Mouse (Mus musculus): Measurements from ENCODE around the gene Clasp2. TPM values are rescaled to one million over a fixed set of nuclear protein-coding genes. Genes with fewer than 3 reads are reported as not detected.

The Clasp2 gene
- total RNA-seq, 2 experiments from 2014 or later: 56.2 to 63.4 TPM

DNA sequence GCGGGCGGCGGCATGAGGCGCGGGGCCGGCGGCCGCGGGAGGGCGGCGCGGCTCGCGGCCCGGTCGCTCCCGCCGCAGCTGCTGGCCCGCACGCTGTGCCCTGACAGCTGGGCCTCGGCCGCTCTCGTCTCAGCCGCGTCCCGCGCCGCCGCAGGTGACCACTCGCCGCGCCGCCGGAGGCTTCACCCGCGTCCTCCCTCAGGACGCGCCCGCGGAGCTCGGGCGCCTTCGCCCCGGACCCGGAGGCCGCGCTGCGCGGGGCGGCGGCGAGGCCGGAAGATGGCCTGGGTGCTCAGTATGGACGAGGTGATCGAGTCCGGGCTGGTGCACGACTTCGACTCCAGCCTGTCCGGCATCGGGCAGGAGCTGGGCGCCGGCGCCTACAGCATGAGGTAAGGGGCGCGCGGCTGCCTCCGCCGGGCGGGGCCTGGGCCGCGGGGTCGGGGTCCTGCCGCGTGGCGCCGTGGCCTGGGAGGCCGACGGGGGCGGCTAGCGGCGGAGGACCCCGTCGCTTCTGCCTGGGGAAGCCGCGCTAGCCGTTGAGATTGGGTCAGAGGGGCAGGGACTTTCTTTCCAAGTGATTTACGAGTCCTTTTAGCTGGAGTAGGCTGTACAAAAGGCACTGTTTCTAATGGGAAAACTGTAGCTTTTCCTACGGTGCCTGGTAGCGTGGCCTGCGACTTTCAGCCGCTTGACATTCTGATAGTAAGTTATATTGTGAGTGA lies 190.3 kb downstream of the Clasp2 start:
- DNase-seq: peak; percentile 16 to 37

DNA sequence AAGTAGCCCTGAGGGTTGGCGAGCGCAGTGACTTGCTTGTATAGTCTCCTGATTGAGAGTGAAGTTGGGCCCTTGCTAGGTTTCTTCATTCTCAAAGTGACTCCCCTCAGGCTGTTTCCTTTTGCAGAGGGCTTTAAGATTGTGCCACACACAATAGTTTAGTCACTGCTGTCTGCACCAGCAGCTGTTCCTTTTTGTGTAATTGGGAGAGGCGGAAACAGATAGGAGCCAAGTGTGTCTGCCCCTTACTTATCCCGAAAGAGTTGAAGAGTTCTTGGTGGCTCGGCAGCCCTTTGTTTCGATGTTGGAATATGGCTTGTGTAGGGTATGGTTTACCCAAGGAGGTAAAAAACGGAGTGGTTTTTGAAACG lies 190.8 kb downstream of the Clasp2 start:
- peak; percentile 28 to 47 for DNase-seq

DNA sequence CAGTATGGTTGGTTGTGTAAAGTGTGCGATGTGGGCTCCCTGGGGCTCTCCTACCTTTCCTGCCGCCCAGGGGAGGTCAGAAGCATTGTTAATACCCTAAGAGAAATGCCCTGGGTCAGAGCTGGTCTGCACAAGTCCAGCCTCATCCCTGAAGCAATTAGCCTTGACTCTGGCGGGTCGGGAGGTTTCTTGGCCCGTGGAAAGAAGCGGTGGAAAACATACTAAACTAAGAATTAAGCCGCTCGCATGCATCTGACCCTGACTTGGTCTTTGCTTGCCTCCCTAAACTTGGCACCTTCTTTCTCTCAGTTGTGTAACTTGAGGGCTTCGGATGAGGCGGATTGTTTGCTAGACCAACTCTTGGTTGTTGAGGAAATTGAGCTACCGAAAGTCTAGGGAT lies 191.2 kb downstream of the Clasp2 start:
- peak; percentile 2 to 31 for DNase-seq

DNA sequence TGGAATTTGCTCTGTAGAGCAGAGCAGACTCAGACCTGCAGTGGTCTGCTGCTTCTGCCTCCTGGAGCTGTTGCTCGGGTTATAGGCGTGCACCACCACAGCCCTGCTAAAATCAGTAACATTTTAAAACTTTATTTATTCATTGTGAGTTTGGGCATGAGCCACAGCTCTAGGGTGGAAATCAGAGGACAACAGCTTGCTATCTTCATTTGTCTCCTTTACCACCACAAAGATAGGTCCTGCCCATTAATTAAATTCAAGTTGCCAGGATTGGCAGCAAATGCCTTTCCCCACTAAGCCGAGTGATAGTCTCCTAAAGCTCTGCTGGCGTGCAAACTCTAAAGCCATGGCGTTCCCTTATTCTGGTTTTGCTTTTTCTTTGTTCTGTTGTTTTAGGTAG lies 194.4 kb downstream of the Clasp2 start:
- no peak for DNase-seq

DNA sequence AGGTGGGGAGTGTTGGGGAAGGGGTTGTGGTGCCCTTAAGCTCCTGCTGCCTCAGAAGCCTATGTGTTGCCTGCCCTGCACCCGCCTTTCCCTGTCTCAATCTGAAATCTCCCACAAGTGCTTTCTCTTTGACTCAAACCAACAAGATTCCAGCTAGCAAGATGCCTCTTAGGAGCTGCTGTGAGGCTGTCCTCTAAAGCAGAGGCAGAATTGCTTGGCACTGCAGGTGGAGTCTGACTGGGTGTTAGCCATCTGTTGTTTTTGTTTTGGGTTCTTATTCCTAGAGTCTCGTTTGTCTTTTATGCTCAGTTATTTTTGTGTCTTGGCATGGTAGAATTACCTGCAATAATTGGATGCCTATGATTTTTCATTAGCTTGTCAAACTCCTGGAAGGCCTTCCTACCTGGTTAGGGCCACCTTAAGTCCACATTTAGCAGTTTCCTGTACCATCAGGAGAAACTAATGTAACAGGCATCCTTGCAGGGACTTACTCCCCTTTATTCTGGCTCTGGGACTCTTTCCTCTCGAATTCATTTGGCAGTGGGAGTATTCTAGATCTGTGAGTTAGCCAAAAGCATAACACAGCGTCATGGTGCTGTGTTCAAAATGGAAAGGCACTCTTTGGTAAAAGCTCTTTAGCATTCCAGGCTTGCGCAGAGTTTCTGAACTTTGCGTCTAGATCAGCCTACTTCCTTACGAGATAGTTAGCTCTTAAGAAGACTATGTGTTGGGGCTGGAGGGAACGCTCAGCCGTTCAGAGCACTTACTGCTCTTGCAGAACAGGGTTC lies 198.0 kb downstream of the Clasp2 start:
- no peak for DNase-seq

DNA sequence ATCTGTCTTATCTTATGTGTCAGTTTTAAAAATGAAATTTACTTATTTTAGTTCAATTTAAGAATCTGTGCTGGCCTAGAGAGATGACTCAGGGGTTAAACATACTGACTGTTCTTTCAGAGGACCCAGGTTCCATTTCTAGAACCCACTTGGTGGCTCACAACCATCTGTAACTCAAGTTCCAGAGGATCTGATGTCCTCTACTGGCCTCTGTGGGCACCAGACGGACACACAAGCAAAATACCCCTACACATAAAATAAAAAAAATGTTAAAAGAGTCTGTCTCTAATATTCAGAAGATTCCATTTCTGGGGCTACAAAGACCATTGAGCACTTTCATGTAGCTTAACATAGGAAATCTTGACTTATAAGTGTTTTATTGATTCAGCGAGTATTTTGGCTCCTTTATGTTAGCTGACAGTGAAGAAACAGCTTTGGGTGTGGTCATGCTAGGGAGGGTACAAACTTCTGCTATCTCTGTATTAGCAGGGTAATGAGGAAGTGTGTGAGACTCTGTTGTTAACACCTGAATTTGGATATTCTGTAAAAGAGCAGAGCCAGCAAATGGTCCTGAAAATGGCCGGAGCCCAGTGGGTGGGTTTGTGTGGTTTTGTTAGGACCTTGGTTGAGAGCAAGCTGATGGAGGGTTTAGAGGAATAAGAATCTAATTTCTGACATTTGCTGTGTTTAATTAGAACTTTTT lies 200.0 kb downstream of the Clasp2 start:
- DNase-seq: no peak

DNA sequence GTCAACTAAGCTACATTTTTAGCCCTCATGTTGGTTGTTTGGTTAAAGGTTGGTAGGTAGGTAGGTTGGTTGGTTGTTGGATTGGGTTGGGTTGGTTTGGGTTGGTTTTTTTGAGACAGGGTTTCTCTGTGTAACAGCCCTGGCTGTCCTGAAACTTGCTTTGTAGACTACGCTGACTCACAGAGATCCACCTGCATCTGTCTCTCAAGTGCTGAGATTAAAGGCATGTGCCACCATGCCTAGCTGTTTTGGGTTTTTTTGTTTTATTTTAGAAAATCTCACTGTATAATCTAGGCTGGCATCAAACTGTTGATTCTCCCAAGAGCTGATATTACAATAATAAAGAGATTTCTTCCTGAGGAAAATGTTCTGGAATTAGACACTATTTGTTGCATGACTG lies 202.1 kb downstream of the Clasp2 start:
- DNase-seq: no peak

DNA sequence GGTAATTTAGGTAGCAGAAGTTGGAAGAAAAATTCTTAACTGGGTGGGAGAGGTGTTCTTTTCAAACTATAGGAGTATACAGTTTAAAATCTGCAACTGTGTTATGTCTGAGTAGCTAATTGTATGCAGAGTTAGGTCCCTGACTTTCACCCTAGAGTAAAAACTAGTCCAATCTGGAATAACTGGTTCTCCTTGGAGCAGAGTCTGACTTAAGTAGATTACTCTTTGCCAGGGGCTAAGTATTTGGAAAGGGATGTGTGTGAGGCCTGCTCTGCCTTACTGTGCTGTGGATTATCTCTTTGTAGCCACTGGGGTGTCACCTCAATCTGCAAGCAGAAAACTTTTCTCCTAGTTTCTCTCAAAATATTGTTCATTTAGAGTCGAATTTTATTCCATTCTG lies 205.9 kb downstream of the Clasp2 start:
- no peak for DNase-seq

DNA sequence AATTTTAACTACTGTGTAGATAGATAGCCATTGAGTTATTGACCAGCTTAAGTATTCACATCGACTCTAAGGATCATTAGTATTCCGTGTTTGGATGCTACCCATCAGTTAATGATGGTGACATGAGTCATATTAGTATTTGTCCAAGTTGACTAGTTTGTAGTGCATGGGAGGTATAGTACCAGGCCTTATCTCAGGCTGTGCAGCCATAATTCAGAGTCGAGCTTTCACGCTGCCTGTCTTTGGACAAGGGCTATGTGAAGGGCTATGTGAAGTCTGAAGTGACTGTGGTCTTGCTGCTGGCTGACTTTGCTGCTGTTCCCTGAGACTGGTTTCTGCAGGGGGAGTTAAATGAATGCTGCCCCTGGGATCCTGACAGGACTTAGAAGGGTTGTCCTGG lies 216.5 kb downstream of the Clasp2 start:
- no peak for DNase-seq

DNA sequence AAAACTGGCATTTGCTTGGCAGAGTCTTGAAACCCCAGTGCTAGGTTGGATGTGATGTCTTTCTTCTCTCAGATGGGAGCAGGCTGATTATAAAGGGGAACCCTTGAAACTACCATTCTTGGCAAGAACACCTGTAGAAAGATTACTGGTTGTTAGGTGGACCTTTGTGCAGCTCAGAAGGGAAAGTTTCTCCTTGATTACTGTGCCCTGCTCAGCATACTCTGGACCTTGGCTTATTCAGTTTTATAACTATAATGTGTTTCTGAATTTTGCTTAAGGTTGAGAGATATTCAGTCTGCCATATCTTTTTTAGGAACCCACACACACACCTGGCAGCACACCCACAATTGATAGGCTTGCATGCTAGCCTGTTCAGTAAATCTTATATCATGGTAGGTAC lies 222.4 kb downstream of the Clasp2 start:
- no peak for DNase-seq

DNA sequence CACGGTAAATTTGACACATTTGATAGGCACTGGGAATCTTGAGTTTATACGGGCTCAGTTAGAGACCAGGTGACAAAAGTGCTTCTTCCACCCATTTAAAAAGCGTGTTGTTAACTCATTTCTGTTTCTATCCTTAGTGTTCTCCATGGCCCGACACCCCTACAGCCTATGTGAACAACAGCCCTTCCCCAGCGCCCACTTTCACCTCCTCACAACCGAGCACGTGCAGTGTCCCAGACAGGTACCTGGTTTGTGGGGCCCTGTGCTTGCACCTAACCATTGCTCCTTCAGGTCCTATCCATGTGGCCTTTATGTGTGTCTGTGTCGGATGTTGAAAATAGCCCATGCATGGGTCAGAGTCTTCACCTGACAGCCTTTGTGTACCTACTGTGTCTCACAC lies 223.1 kb downstream of the Clasp2 start:
- DNase-seq: no peak

DNA sequence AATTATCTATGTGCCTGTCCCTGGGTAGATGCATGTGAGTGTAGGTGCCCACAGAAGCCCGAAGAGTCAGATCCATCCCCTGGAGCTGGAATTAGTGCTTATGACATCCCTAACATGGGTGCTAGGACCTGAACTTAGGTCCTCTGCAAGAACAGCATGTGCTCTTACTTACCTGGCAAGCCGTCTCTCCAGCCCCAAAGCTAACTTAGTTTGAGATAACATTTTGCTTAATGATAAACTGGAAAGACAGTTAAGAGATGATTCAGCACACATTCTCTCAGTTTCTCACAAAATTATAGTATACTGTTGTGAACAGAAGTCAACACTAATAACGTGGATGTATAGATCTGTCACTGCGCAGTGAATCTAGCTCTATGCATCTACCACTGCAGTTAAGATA lies 225.6 kb downstream of the Clasp2 start:
- DNase-seq: no peak

DNA sequence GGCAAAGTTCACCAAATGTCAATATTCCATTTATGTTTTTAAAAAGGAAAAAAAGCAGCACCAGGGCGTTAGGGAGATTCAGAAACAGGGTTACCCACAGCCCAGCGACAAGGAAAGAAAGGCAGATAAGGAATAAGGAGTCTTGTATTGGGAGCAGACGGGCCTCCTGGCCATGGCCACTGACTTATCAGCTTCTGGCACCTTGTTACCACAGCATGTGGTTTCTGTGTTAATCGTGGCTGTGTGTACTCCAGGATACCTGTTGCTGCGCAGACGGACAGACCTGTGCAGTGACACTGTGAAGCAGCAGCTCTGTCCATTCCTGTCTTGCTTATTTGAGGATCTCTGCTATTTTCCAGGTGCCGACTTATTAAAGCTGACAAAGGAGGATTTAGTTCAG lies 227.7 kb downstream of the Clasp2 start:
- no peak for DNase-seq

Other genes with a start within 250 kb of the Clasp2 start
- 10 to 100 TPM; 59.2 to 66.5 TPM for gene Pdcd6ip, start 33.2 kb upstream of the Clasp2 start, total RNA-seq (2021)
- 10 to 100 TPM; 21.8 to 23.4 TPM for gene Ubp1, start 189.5 kb downstream of the Clasp2 start, total RNA-seq (2021)